Comparison of ENCODE assay signal across 9 mouse cellular contexts in genomic region chr8:72218781-72219540, GRCm38 (mm10). TPM values are rescaled to one million over a fixed set of nuclear protein-coding genes. Genes with fewer than 3 reads are reported as not detected.
A peak's percentile ranks its signal among the peaks of the same experiment; 100 is the strongest.
DNase-seq lines count a peak whose midpoint lies in the region; ATAC-seq and TF ChIP-seq lines count a peak whose summit lies in the region.
"Had no signal": no experiment of that assay in that cellular context is flagged by ENCODE, and none has a peak within 500 bp of the region (broad histone marks: within the 10 kb centered on the region; RNA-seq: fewer than 3 reads in every experiment).

No protein-coding gene starts in this region.

- peak overlapping the region; percentile 77 for H3K4me2 ChIP-seq in embryonic facial prominence, embryonic 13.5 days
- H3K4me2 ChIP-seq in intestine, embryonic 16.5 days (ENCODE audit: low read depth, low read length), result peak overlapping the region; percentile 40; the same call in 1 of the 2 replicates
- H3K4me2 ChIP-seq in neural tube, embryonic 13.5 days, result peak overlapping the region; percentile 90

- H3K4me3 ChIP-seq in left cerebral cortex, adult 2 months, result peak overlapping the region; percentile 67
- peak overlapping the region; percentile 86 for H3K4me3 ChIP-seq in embryonic facial prominence, embryonic 13.5 days
- H3K4me3 ChIP-seq in intestine, embryonic 16.5 days (ENCODE audit: low read length), result peak overlapping the region; percentile 59
- H3K4me3 ChIP-seq in neural tube, embryonic 13.5 days, result peak overlapping the region; percentile 75

- 81% methylated on average over 10 of the region's 10 CpGs for WGBS in embryonic facial prominence, embryonic 13.5 days
- 77% methylated on average over 9 of the region's 10 CpGs for WGBS in intestine, embryonic 16.5 days
- 85% methylated on average over 10 of the region's 10 CpGs for WGBS in neural tube, embryonic 13.5 days

- no peak for ATAC-seq in embryonic facial prominence, embryonic 13.5 days (ENCODE audit: insufficient number of reproducible peaks, insufficient read depth, low FRiP score, low TSS enrichment, low read depth)
- ATAC-seq in intestine, embryonic 16.5 days, result peak; percentile 32
- peak; percentile 41 for ATAC-seq in neural tube, embryonic 13.5 days (ENCODE audit: low read depth)

- H3K4me1 ChIP-seq in embryonic facial prominence, embryonic 13.5 days, result peaks cover 13% of the 10 kb centered on the region
- peaks cover 9% of the 10 kb centered on the region for H3K4me1 ChIP-seq in intestine, embryonic 16.5 days (ENCODE audit: control insufficient read depth, insufficient read depth, low read length)
- peaks cover 15% of the 10 kb centered on the region for H3K4me1 ChIP-seq in neural tube, embryonic 13.5 days (replicated peaks)

- peaks cover 32% of the 10 kb centered on the region for H3K36me3 ChIP-seq in embryonic facial prominence, embryonic 13.5 days
- H3K36me3 ChIP-seq in intestine, embryonic 16.5 days (ENCODE audit: control insufficient read depth, insufficient read depth, low read length), result peaks cover 15% of the 10 kb centered on the region
- peaks cover 31% of the 10 kb centered on the region for H3K36me3 ChIP-seq in neural tube, embryonic 13.5 days

- H3K27ac ChIP-seq in left cerebral cortex, adult 2 months, result peak overlapping the region; percentile 16; the same call in 1 of the 2 replicates
- H3K27ac ChIP-seq in embryonic facial prominence, embryonic 13.5 days, result no peak overlapping the region
- H3K27ac ChIP-seq in intestine, embryonic 16.5 days (ENCODE audit: low read length), result no peak overlapping the region
- no peak overlapping the region; the same call in 1 of the 2 replicates for H3K27ac ChIP-seq in neural tube, embryonic 13.5 days (replicated peaks)

- no peak for TF ChIP-seq CTCF in left cerebral cortex, adult 2 months (IDR thresholded peaks at IDR 0.05)

- no peaks in the 10 kb centered on the region for H3K9me3 ChIP-seq in embryonic facial prominence, embryonic 13.5 days
- H3K9me3 ChIP-seq in intestine, embryonic 16.5 days (ENCODE audit: control insufficient read depth, low read length), result no peaks in the 10 kb centered on the region
- H3K9me3 ChIP-seq in neural tube, embryonic 13.5 days, result no peaks in the 10 kb centered on the region

- intact Hi-C loops in left cerebral cortex, adult 2 months (cut with DNase I), result no loop called here
- intact Hi-C loops in left cerebral cortex, postnatal 4 days (cut with DNase I), result no loop called here

- no peak for DNase-seq in left cerebral cortex, adult 2 months (ENCODE audit: extremely low spot score in 1 of 2, low spot score in 2 of 2)
- no peak for DNase-seq in left cerebral cortex, postnatal 4 days
- DNase-seq in T-cell, adult 2 months (ENCODE audit: low spot score), result no peak
- DNase-seq in embryo, embryonic 11 days, result no peak
- DNase-seq in thymus, postnatal 0 days (ENCODE audit: low spot score), result no peak

- H3K27me3 ChIP-seq in embryonic facial prominence, embryonic 13.5 days, result peaks cover 5% of the 10 kb centered on the region; the same call in 1 of the 2 replicates
- no peaks in the 10 kb centered on the region for H3K27me3 ChIP-seq in intestine, embryonic 16.5 days (replicated peaks; ENCODE audit: control insufficient read depth, insufficient read depth, low read length)
- H3K27me3 ChIP-seq in neural tube, embryonic 13.5 days, result peaks cover 36% of the 10 kb centered on the region

- no peak overlapping the region for H3K9ac ChIP-seq in embryonic facial prominence, embryonic 13.5 days
- H3K9ac ChIP-seq in intestine, embryonic 16.5 days (ENCODE audit: low read depth, low read length), result no peak overlapping the region
- H3K9ac ChIP-seq in neural tube, embryonic 13.5 days, result no peak overlapping the region

RNA-seq across cellular contexts. Expression of gene Fam32a, which starts 0.6 kb away (rescaled TPM):
- total RNA-seq in left cerebral cortex, adult 2 months (2021), result 10 to 100 TPM; 59.0 to 60.9 TPM
- 10 to 100 TPM; 71.3 to 76.4 TPM for total RNA-seq in left cerebral cortex, postnatal 4 days (2021)
- polyA plus RNA-seq in embryonic facial prominence, embryonic 13.5 days (2015; fragmentation: Nextera tagmentation; extraction: Ambion mirVana), result 75.3 and 78.1 TPM in 2 replicates
- polyA plus RNA-seq in intestine, embryonic 16.5 days (2015; fragmentation: Nextera tagmentation; extraction: Ambion mirVana), result 71.7 and 76.3 TPM in 2 replicates
- polyA plus RNA-seq in neural tube, embryonic 13.5 days (2015; fragmentation: Nextera tagmentation; extraction: Ambion mirVana), result 93.8 and 96.1 TPM in 2 replicates
- 69.3 and 75.9 TPM in 2 replicates for polyA plus RNA-seq in thymus, postnatal 0 days (2015; fragmentation: Nextera tagmentation; extraction: Ambion mirVana)

RNA-seq across cellular contexts. Expression of gene Gm11034, which starts 5.5 kb away (rescaled TPM):
- total RNA-seq in left cerebral cortex, adult 2 months (2021), result not detected
- total RNA-seq in left cerebral cortex, postnatal 4 days (2021), result not detected
- polyA plus RNA-seq in embryonic facial prominence, embryonic 13.5 days (2015; fragmentation: Nextera tagmentation; extraction: Ambion mirVana), result not detected in 2 replicates
- polyA plus RNA-seq in intestine, embryonic 16.5 days (2015; fragmentation: Nextera tagmentation; extraction: Ambion mirVana), result not detected in 2 replicates
- not detected in 2 replicates for polyA plus RNA-seq in neural tube, embryonic 13.5 days (2015; fragmentation: Nextera tagmentation; extraction: Ambion mirVana)
- not detected in 2 replicates for polyA plus RNA-seq in thymus, postnatal 0 days (2015; fragmentation: Nextera tagmentation; extraction: Ambion mirVana)
- total RNA-seq: gastrocnemius, postnatal 10 days had no signal

RNA-seq across cellular contexts. Expression of gene Cib3, which starts 6.3 kb away (rescaled TPM):
- under 1 TPM in 1 of 2 experiments, not detected in 1; 0.33 TPM for total RNA-seq in left cerebral cortex, adult 2 months (2021)
- under 1 TPM in 1 of 2 experiments, not detected in 1; 0.16 TPM for total RNA-seq in left cerebral cortex, postnatal 4 days (2021)
- not detected in 2 replicates for polyA plus RNA-seq in embryonic facial prominence, embryonic 13.5 days (2015; fragmentation: Nextera tagmentation; extraction: Ambion mirVana)
- not detected in 2 replicates for polyA plus RNA-seq in intestine, embryonic 16.5 days (2015; fragmentation: Nextera tagmentation; extraction: Ambion mirVana)
- polyA plus RNA-seq in neural tube, embryonic 13.5 days (2015; fragmentation: Nextera tagmentation; extraction: Ambion mirVana), result not detected in 2 replicates
- 0.44 and 0.67 TPM in 2 replicates for polyA plus RNA-seq in thymus, postnatal 0 days (2015; fragmentation: Nextera tagmentation; extraction: Ambion mirVana)
- total RNA-seq: gastrocnemius, postnatal 10 days had no signal

RNA-seq across cellular contexts. Expression of gene Ap1m1, which starts 20.9 kb away (rescaled TPM):
- total RNA-seq in left cerebral cortex, adult 2 months (2021), result 10 to 100 TPM; 83.1 to 84.7 TPM
- 100 to 1,000 TPM; 155 to 161 TPM for total RNA-seq in left cerebral cortex, postnatal 4 days (2021)
- polyA plus RNA-seq in embryonic facial prominence, embryonic 13.5 days (2015; fragmentation: Nextera tagmentation; extraction: Ambion mirVana), result 125 and 126 TPM in 2 replicates
- polyA plus RNA-seq in intestine, embryonic 16.5 days (2015; fragmentation: Nextera tagmentation; extraction: Ambion mirVana), result 105 and 106 TPM in 2 replicates
- polyA plus RNA-seq in neural tube, embryonic 13.5 days (2015; fragmentation: Nextera tagmentation; extraction: Ambion mirVana), result 227 and 228 TPM in 2 replicates
- polyA plus RNA-seq in thymus, postnatal 0 days (2015; fragmentation: Nextera tagmentation; extraction: Ambion mirVana), result 133 and 135 TPM in 2 replicates

RNA-seq across cellular contexts. Expression of gene Hsh2d, which starts 29.5 kb away (rescaled TPM):
- total RNA-seq in left cerebral cortex, adult 2 months (2021), result not detected
- total RNA-seq in left cerebral cortex, postnatal 4 days (2021), result not detected
- not detected in 2 replicates for polyA plus RNA-seq in embryonic facial prominence, embryonic 13.5 days (2015; fragmentation: Nextera tagmentation; extraction: Ambion mirVana)
- 2.5 and 2.7 TPM in 2 replicates for polyA plus RNA-seq in intestine, embryonic 16.5 days (2015; fragmentation: Nextera tagmentation; extraction: Ambion mirVana)
- polyA plus RNA-seq in neural tube, embryonic 13.5 days (2015; fragmentation: Nextera tagmentation; extraction: Ambion mirVana), result not detected in 2 replicates
- 4.9 and 5.6 TPM in 2 replicates for polyA plus RNA-seq in thymus, postnatal 0 days (2015; fragmentation: Nextera tagmentation; extraction: Ambion mirVana)
- total RNA-seq: gastrocnemius, postnatal 10 days had no signal

Comparison
In these comparisons a context has a peak if more than half of its experiments do, and no peak if none do; other contexts are left out.
1. H3K4me2 ChIP-seq: peak in every context shown above with its lines; median percentile 90 in neural tube, embryonic 13.5 days; 77 in embryonic facial prominence, embryonic 13.5 days; 40 in intestine, embryonic 16.5 days.